Mouse (Mus musculus) embryonic facial prominence, embryonic 12.5 days (tissue): Measurements from ENCODE around the gene Msantd3. TPM values are rescaled to one million over a fixed set of nuclear protein-coding genes. Genes with fewer than 3 reads are reported as not detected.

Source experiments
- polyA plus RNA-seq: library from polyadenylated mRNA; unstranded; fragments of >200 nt; fragmentation: Nextera tagmentation; extraction: Ambion mirVana; gene quantifications from 2 replicates; pipeline ENCODE4 v1.2.1, GENCODE M21; 2016

Msantd3 gene
- polyA plus RNA-seq, 1 experiment from 2014 or later = 42.7 TPM

Other genes with a start within 250 kb of the Msantd3 start
- gene Tex10, start 66.5 kb upstream of the Msantd3 start, polyA plus RNA-seq = 63.8 and 70.9 TPM in 2 replicates
- 124 and 130 TPM in 2 replicates for gene Tmeff1, start 45.2 kb downstream of the Msantd3 start, polyA plus RNA-seq
- gene Cavin4, start 123.6 kb downstream of the Msantd3 start, polyA plus RNA-seq = 1.3 TPM in 2 replicates